ENCODE assay signal across 17 mouse cellular contexts in genomic region chr12:60288817-60289216, GRCm38 (mm10).
"Had no signal": no experiment of that assay in that cellular context is flagged by ENCODE, and none has a peak within 500 bp of the region (broad histone marks: within the 10 kb centered on the region; RNA-seq: fewer than 3 reads in every experiment).

No protein-coding gene starts in this region.

- DNase-seq: kidney, adult 9 months; kidney, postnatal 14 days; kidney, postnatal 4 days; layer of hippocampus, adult 9-11 months; liver; lung, adult 18-20 months; lung, postnatal 10 days; lung, postnatal 36 days; thymus, adult 18-20 months; thymus, postnatal 36 days had no signal

- H3K27ac ChIP-seq: limb, embryonic 10.5 days; limb, embryonic 13.5 days; liver, embryonic 12.5 days; liver, embryonic 15.5 days; lung, embryonic 15.5 days; midbrain, embryonic 12.5 days had no signal

- ATAC-seq: liver, embryonic 12.5 days had no signal

- H3K9me3 ChIP-seq: limb, embryonic 10.5 days; limb, embryonic 13.5 days; liver, embryonic 12.5 days; liver, embryonic 15.5 days; lung, embryonic 15.5 days; megakaryocyte, embryonic 14.5 days; midbrain, embryonic 12.5 days had no signal

- H3K36me3 ChIP-seq: limb, embryonic 10.5 days; limb, embryonic 13.5 days; liver, embryonic 12.5 days; liver, embryonic 15.5 days; lung, embryonic 15.5 days; midbrain, embryonic 12.5 days had no signal

- H3K4me3 ChIP-seq: limb, embryonic 10.5 days; limb, embryonic 13.5 days; liver, embryonic 12.5 days; liver, embryonic 15.5 days; lung, embryonic 15.5 days; megakaryocyte, embryonic 14.5 days; midbrain, embryonic 12.5 days had no signal

- H3K4me2 ChIP-seq: limb, embryonic 13.5 days; liver, embryonic 12.5 days; liver, embryonic 15.5 days; lung, embryonic 15.5 days; midbrain, embryonic 12.5 days had no signal

- H3K4me1 ChIP-seq: limb, embryonic 10.5 days; limb, embryonic 13.5 days; liver, embryonic 12.5 days; liver, embryonic 15.5 days; lung, embryonic 15.5 days; midbrain, embryonic 12.5 days had no signal

- H3K9ac ChIP-seq: limb, embryonic 13.5 days; liver, embryonic 12.5 days; liver, embryonic 15.5 days; lung, embryonic 15.5 days; midbrain, embryonic 12.5 days had no signal

- H3K27me3 ChIP-seq: limb, embryonic 13.5 days; liver, embryonic 12.5 days; liver, embryonic 15.5 days; lung, embryonic 15.5 days; megakaryocyte, embryonic 14.5 days; midbrain, embryonic 12.5 days had no signal
